Mouse (Mus musculus) urinary bladder, postnatal 4 days (tissue): ENCODE measurements around the gene Zcchc8.

ENCODE experiments used
- DNase-seq, 2 experiments: peaks; one replicate each; pipeline ENCODE4 v3.0.0; 2021 to 2022; ENCODE audit warnings: low spot score in 2 of 2

Zcchc8 gene

DNA sequence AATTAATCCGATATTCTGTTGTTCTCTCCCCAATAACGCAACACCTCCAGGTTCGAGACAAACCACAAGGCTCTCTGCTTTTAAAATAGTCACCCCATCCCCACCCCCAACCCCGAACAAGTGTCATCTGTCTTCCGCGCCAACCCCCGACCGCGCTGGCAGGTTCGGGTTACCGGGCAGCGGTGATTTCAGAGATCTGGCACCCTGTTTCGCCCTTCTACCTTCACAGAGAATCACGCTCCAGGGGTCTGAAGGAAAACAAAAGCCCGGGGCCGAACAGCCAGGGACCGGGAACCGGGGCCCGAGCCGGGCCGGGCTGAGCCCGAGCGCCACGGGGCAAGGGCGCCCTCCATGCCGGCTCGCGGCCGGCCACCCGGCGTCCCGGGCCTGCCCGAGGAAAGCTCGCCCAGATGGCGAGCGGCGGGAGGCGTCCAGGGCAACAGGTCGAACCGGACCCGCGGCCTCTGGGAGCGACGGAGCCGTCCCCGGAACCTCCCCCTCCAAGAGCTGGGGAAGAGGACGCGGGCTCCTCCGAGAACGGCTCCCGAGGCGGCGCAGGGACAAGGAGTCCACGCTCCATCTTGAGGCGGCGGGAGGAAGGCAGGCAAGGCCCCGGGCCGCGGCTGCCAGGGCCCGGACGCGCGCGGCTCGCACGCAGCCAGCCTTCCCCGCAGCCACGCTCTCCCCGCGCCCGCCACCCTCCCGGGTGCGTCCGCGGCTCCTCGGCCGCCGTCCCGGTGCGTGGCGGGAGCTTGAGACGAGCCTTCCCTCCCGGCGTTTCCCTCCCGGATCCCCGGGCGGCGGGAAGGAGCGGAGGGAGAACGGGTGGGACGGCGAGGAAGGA is 37.3 kb downstream of the Zcchc8 start:
- peak in 1 of 2 experiments; percentile 45 for DNase-seq

GRCm38 (mm10) chr5:123683043-123683376 is 37.9 kb downstream of the Zcchc8 start:
- DNase-seq = no peak

DNA sequence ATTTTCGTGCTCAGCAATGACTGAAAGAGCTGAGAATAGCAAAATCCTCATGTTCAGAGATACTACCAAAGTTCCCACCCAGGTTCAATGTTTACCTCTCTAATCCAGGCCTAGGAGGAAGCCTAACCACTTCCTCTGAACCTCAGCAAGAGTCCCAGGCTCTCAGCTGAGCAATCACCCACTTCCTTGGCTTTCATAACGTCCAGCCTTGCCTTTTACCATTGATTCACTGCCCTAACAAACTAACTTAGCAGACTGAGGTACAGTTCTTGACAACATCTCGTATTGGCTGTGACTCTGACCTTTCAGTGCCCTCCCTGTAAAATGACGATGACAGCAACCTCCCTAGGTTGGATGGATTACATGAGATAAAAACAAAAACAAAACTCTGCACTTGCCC is 38.5 kb downstream of the Zcchc8 start:
- no peak for DNase-seq

DNA sequence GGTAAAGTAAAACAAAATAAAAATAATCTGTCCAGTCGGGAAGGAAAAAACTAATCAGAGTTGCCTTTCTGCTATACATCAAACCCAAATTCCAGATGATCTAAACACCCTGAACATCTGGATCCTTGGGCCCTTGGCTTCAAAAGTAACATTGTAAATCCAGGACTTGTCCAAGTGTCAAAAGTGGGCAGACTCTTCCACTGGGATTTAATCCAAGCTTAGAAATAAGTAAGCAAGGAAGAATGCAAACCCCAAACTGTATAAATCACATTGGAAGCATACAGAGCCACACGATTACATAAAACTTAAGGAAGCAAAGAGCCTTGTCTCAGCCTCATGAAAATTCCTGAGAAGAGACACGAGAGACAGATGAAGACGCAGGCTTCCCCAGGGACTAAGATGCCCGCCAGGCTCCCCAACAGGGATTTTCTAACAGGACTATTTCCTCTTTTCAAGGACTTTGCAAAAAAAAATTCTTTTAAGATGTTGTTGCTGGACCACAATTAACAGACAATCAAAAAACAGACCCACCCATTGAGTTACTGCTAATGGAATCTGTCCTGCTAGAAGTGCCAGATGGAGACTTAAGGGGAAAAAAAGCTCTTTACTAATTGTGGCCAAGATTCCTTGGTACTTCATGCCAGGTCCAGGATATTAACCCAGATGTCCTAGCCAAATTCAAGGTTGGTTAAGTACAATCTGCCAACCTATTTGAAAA is 41.2 kb downstream of the Zcchc8 start:
- no peak for DNase-seq

GRCm38 (mm10) chr5:123679106-123679505 is 41.8 kb downstream of the Zcchc8 start:
- DNase-seq = no peak

DNA sequence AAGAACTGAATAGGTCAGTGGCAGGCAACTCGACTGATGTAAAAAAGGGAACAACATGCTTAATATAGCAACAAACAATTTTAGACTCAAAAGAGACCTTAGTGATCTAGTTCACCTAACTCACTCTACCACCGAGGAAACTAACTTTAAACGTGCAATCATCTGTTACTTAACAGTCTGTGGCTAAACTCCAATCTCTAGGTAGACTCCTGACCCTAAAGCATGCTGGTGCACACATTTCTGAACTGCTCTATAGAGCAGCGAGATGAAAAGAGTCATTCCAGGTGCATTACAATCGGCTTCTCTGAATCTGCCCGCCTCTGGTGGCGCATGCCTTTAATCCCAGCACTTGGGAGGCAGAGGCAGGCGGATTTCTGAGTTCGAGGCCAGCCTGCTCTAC is 45.2 kb downstream of the Zcchc8 start:
- DNase-seq = no peak

DNA sequence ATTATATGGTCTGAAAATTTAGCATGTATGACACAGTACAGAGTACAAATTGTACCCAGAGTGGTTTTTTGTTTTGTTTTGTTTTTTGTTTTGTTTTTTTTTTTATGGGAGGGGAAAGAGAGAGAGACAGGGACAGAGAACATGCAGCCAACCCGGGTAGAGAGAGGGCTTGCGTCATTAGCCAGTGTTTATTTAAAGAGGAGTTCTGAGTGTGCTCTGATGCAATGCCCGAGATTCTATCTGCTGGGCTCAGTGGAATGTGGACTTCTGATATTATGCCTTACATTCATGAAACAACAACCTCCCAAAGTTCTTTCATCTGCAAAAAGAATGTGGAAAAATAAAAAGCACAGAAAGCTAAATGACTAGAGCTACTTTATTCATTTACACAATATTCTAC is 45.7 kb downstream of the Zcchc8 start:
- DNase-seq = no peak

DNA sequence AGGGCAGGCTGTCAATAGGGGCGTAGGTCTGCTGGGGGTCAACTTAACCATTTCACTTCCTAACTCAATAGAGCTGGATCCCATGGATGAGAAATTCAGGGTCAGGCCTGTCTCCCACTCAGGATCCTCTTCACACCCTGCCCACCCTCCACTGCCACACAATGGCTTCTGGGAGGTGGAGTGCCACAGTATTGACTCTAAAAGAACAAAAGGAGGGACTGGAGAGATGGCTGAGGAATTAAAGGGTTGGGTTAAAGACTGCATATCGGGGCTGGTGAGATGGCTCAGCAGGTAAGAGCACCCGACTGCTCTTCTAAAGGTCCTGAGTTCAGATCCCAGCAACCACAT is 49.5 kb downstream of the Zcchc8 start:
- no peak for DNase-seq

- DNase-seq = no peak
These were observed 50.0 kb downstream of the Zcchc8 start for GRCm38 (mm10) chr5:123670800-123671472.

DNA sequence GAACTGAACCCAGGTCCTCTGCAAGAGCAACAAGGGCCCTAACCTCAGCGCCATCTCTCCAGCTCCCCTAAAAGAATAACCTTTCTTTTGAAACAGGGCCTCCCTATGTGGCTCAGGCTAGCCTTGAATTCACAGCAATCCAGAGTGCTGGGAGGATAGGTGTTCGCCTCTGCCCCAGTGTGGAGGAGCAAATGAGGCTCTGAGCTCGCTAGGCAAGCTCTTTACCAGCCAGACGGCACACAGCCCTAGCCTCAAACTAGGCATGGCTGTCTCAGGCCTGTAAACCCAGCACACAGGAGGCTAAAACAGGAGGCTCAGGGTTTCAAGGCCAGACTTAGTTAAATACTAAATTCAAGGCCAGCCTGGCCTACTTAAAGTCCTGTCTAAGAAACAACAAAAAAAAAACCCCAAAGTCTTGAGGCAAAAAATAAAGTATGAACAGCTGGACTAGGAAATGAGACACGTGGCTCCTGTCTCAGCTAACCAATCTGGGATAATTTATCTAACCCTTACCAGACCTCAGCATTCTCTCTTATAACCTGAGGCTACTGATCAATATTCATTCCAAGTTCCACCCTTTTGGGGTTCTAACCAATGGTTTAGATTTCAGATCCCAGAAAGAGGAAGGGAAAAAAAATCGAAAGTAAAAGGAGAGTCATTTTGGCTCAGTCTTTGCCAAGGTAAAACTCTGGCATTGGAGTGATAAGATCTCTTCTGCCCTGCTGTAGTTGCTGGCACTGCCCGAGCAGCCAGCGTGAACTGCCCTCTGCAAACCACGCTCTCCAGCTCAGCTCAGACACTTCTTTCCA is 50.7 kb downstream of the Zcchc8 start:
- DNase-seq = no peak

GRCm38 (mm10) chr5:123667915-123668314 is 53.0 kb downstream of the Zcchc8 start:
- DNase-seq = no peak

DNA sequence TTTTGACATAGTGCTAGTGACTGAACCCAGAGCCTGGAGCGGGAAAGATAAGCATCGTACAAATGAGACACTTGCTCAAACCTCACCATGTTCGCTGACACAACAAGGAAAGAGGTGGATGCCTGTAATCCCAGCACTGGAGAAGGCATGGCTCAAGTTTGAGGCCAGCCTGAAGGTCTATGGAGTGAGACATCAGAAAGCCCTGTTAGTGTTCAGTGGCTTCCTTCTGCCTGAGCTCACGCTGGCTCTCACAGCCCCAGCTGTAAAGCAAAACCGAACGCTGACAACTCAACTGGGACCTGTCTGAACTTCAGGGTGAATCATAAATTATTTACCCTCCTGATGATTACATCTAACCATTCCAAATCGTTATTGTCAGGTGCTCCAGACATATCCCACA is 54.9 kb downstream of the Zcchc8 start:
- no peak for DNase-seq

GRCm38 (mm10) chr5:123664329-123664728 is 56.6 kb downstream of the Zcchc8 start:
- DNase-seq = no peak

DNA sequence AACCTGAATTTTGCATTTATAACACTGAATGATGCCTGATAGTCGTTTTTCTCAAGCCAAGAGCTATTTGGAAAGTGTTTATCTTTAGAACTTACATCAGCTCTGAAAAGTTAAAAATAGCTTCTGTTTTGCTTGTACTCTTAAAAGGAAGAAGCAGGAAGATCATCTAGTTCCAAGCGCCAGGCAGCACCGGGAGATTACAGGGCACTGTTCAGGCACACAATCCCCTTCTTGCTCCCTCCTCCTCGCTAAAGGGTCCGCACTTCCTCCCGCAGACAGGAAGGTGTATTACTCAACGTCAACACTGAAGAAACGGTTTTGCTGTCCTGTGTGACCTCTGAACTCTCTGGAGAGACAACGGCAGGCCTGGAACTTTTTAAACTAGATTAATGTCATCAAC is 58.8 kb downstream of the Zcchc8 start:
- DNase-seq = no peak

- no peak for DNase-seq
These were observed 59.3 kb downstream of the Zcchc8 start for GRCm38 (mm10) chr5:123661602-123662001.

GRCm38 (mm10) chr5:123657651-123658050 is 63.2 kb downstream of the Zcchc8 start:
- DNase-seq = no peak

GRCm38 (mm10) chr5:123654937-123655336 is 66.0 kb downstream of the Zcchc8 start:
- DNase-seq = no peak

GRCm38 (mm10) chr5:123653287-123653801 is 67.6 kb downstream of the Zcchc8 start:
- no peak for DNase-seq

GRCm38 (mm10) chr5:123650825-123651224 is 70.1 kb downstream of the Zcchc8 start:
- no peak for DNase-seq
